Mouse (Mus musculus) heart, postnatal 0 days (tissue): ENCODE data around the gene Vmn2r99. TPM values are rescaled to one million over a fixed set of nuclear protein-coding genes. Genes with fewer than 3 reads are reported as not detected.

Experiments used
- ATAC-seq: fragments of 200-750 bp; cut with Nextera tagmentation; 2 replicates; pipeline ENCODE4 v1.8.0; 2017; ENCODE audit warnings: low read depth, moderate number of reproducible peaks, moderate library complexity; ENCODE audit not compliant: insufficient read depth
- DNase-seq: peaks from one replicate; pipeline ENCODE4 v3.0.0-alpha.2; 2016; ENCODE audit warnings: low spot score
- H3K27ac ChIP-seq: fragments of 300-500 bp; sonication (generic); 2 replicates; pipeline ENCODE4 v1.5.1; 2014; ENCODE audit warnings: low read depth, mild to moderate bottlenecking
- H3K27me3 ChIP-seq: fragments of 300-500 bp; sonication (generic); 2 replicates; pipeline ENCODE4 v1.6.1; 2014; ENCODE audit warnings: low read length, mixed read lengths; ENCODE audit not compliant: control insufficient read depth, insufficient read depth
- H3K36me3 ChIP-seq: fragments of 300-500 bp; sonication (generic); replicated peaks from 2 replicates; pipeline ENCODE4 v1.6.1; 2014; ENCODE audit warnings: low read length, mixed read lengths; ENCODE audit not compliant: control insufficient read depth, insufficient read depth
- H3K4me1 ChIP-seq: fragments of 300-500 bp; sonication (generic); 2 replicates; pipeline ENCODE4 v1.6.1; 2014; ENCODE audit warnings: antibody characterized with exemption; ENCODE audit not compliant: control insufficient read depth, insufficient read depth
- H3K4me2 ChIP-seq: fragments of 300-500 bp; sonication (generic); 2 replicates; pipeline ENCODE4 v1.6.1; 2014; ENCODE audit warnings: low read depth, mild to moderate bottlenecking, low read length, moderate library complexity
- H3K4me3 ChIP-seq: fragments of 300-500 bp; sonication (generic); 2 replicates; pipeline ENCODE4 v1.5.1; 2014; ENCODE audit warnings: low read depth, low read length
- H3K9ac ChIP-seq: fragments of 300-500 bp; sonication (generic); replicated peaks from 2 replicates; pipeline ENCODE4 v1.6.1; 2014; ENCODE audit warnings: low read depth, low read length, mixed read lengths
- H3K9me3 ChIP-seq: fragments of 300-500 bp; sonication (generic); replicated peaks from 2 replicates; pipeline ENCODE4 v1.6.1; 2016; ENCODE audit warnings: low read length; ENCODE audit not compliant: control insufficient read depth
- CTCF ChIP-seq: IDR thresholded peaks from 2 replicates; pipeline ENCODE4 v1.5.1; 2016; ENCODE audit warnings: antibody characterized with exemption, control low read depth, low read depth
- EP300 ChIP-seq: IDR thresholded peaks from 2 replicates; pipeline ENCODE4 v1.6.1; 2016; ENCODE audit warnings: antibody characterized with exemption, low read depth
- WGBS: fragments of 180-500 bp; shearing (Covaris S2); extraction: QIAGEN DNeasy Blood & Tissue Kit; methylation state at CpG from one replicate; pipeline ENCODE4 v1.1.7; 2014; 5-methylcytosine and 5-hydroxymethylcytosine counted together
- polyA plus RNA-seq: library from polyadenylated mRNA; unstranded; fragments of >200 nt; fragmentation: Nextera tagmentation; extraction: Ambion mirVana; gene quantifications from 2 replicates; pipeline ENCODE4 v1.2.1, GENCODE M21; 2015
- total RNA-seq: library from RNA; depleted of rRNA; stranded (reverse); fragments of >200 nt; gene quantifications from 2 replicates; pipeline ENCODE4 v1.2.3, GENCODE M21; 2014; ENCODE audit warnings: low replicate concordance; rRNA removed

Gene Vmn2r99
- total RNA-seq (not detected in 2 replicates), polyA plus RNA-seq (not detected in 2 replicates)

- Histone ChIP-seq H3K9ac (no peak within 1 kb of the TSS), H3K36me3 (no peaks in the 10 kb centered on the region), H3K4me1 (no peaks in the 10 kb centered on the region), H3K4me2 (no peak within 1 kb of the TSS), H3K4me3 (no peak within 1 kb of the TSS), H3K27me3 (no peaks in the 10 kb centered on the region), H3K9me3 (no peaks in the 10 kb centered on the region), H3K27ac (no peak within 1 kb of the TSS)
- ATAC-seq (no peak), DNase-seq (no peak)
- TF ChIP-seq CTCF (no peak), EP300 (no peak)
These were observed at the start of gene Vmn2r99 for GRCm38 (mm10) chr17:19361649-19362048. Vmn2r99 (plus strand) TSS chr17:19361949.

DNA sequence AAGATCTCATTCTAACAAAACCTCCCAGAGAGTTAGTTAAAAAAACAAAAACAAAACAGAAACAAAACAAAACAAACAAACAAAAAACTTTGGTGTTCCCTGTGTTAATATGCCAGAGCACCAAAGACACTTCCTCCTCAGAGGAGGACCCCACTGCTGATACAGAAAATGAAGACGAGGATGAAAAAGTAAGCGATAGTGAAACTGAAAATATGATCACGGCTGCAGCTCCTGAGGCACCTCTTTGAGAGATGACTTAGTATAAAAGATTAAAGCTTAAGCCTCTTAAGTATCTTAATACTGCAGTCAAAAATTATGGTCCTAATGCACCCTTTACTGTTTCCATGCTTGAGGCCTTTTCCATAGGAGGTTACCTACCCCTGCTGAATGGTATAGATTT lies 75.9 kb downstream of the Vmn2r99 start:
- H3K4me1 ChIP-seq = no peaks in the 10 kb centered on the region
- no peaks in the 10 kb centered on the region for H3K27me3 ChIP-seq
- WGBS = 73% methylated on average over 3 of the region's 3 CpGs
- no peak overlapping the region for H3K4me2 ChIP-seq
- no peak for ATAC-seq
- no peaks in the 10 kb centered on the region for H3K36me3 ChIP-seq
- H3K4me3 ChIP-seq = no peak overlapping the region
- DNase-seq = no peak
- H3K9me3 ChIP-seq = peaks cover 23% of the 10 kb centered on the region
- H3K27ac ChIP-seq = no peak overlapping the region
- no peak overlapping the region for H3K9ac ChIP-seq
- TF ChIP-seq EP300 (no peak), CTCF (no peak)

GRCm38 (mm10) chr17:19444932-19445331 lies 83.2 kb downstream of the Vmn2r99 start:
- 65% methylated on average over 1 of the region's 1 CpGs for WGBS

More at GRCm38 (mm10) chr17:19444932-19445331, 83.2 kb downstream of the Vmn2r99 start:
- H3K4me2 ChIP-seq = no peak overlapping the region
- no peaks in the 10 kb centered on the region for H3K4me1 ChIP-seq
- no peak overlapping the region for H3K9ac ChIP-seq
- no peak overlapping the region for H3K27ac ChIP-seq
- no peak overlapping the region for H3K4me3 ChIP-seq
- no peak for ATAC-seq
- no peak for TF ChIP-seq EP300
- no peak for TF ChIP-seq CTCF
- H3K27me3 ChIP-seq = no peaks in the 10 kb centered on the region
- H3K9me3 ChIP-seq = no peaks in the 10 kb centered on the region
- no peak for DNase-seq
- no peaks in the 10 kb centered on the region for H3K36me3 ChIP-seq

Other genes starting within 250 kb of the Vmn2r99 start
- gene Vmn2r100, start 142.8 kb downstream of the Vmn2r99 start, total RNA-seq = not detected in 2 replicates
- not detected in 2 replicates for gene Vmn2r100, start 142.8 kb downstream of the Vmn2r99 start, polyA plus RNA-seq
- gene Vmn2r101, start 215.3 kb downstream of the Vmn2r99 start, total RNA-seq = not detected in 2 replicates
- gene Vmn2r101, start 215.3 kb downstream of the Vmn2r99 start, polyA plus RNA-seq = not detected in 2 replicates